Mouse (Mus musculus) CH12.LX (cell line): ENCODE results near the gene Smg9.

Experiments used
- CTCF ChIP-seq, 2 experiments: IDR thresholded peaks in 1 of 2; conservative IDR thresholded peaks in 1 of 2; 2 replicates each; pipeline ENCODE4 v1.5.1; 2011 to 2012; ENCODE audit warnings: low read depth in 2 of 2, low read length in 2 of 2, improper control_type of control experiment in 1 of 2, inconsistent platforms in 1 of 2, mild to moderate bottlenecking in 1 of 2, moderate library complexity in 1 of 2
- EP300 ChIP-seq: IDR thresholded peaks from 2 replicates; pipeline ENCODE4 v1.6.1; 2011; ENCODE audit warnings: low read length, improper control_type of control experiment
- MXI1 ChIP-seq: IDR thresholded peaks from 2 replicates; pipeline ENCODE4 v1.6.1; 2011; ENCODE audit warnings: mild to moderate bottlenecking, low read depth, low read length, improper control_type of control experiment
- MYC ChIP-seq: IDR thresholded peaks from 2 replicates; pipeline ENCODE4 v1.6.1; 2011; ENCODE audit warnings: low read depth, mild to moderate bottlenecking, improper control_type of control experiment, low read length
- POLR2A ChIP-seq: IDR thresholded peaks from 2 replicates; pipeline ENCODE4 v1.6.1; 2011; ENCODE audit warnings: low read depth, mild to moderate bottlenecking, improper control_type of control experiment, low read length
- POLR2AphosphoS2 ChIP-seq: IDR thresholded peaks from 2 replicates; pipeline ENCODE4 v1.6.1; 2011; ENCODE audit warnings: low read depth, low read length, improper control_type of control experiment
- RAD21 ChIP-seq: IDR thresholded peaks from 2 replicates; pipeline ENCODE4 v1.6.1; 2011; ENCODE audit warnings: low read depth, mild to moderate bottlenecking, low read length, improper control_type of control experiment, moderate library complexity
- USF2 ChIP-seq: conservative IDR thresholded peaks from 2 replicates; pipeline ENCODE4 v1.6.1; 2011; ENCODE audit warnings: low read depth, low read length, improper control_type of control experiment

- TF ChIP-seq MYC (no peak), POLR2AphosphoS2 (no peak), POLR2A (no peak), RAD21 (peak; percentile 90), EP300 (no peak), CTCF (conservative IDR thresholded peaks at IDR 0.05 in 1 of 2, IDR thresholded peaks at IDR 0.05 in 1 of 2; ENCODE audit: low read depth in 2 of 2, low read length in 2 of 2) (peak; percentile 87 to 97), MXI1 (no peak), USF2 (no peak)
Measured at GRCm38 (mm10) chr7:24364827-24365226, 34.6 kb upstream of the Smg9 start.
